Mouse (Mus musculus) spleen, postnatal 36 days (tissue): ENCODE data around the gene Rcbtb2.
A peak's percentile ranks its signal among the peaks of the same experiment; 100 is the strongest.

Experiments used
- DNase-seq, 2 experiments: peaks; one replicate each; pipeline ENCODE4 v3.0.0; 2022; ENCODE audit warnings: low spot score in 2 of 2, mixed read lengths in 1 of 2

Gene Rcbtb2

GRCm38 (mm10) chr14:73116938-73117337 lies 5.9 kb upstream of the Rcbtb2 start:
- peak; percentile 87 for DNase-seq

DNA sequence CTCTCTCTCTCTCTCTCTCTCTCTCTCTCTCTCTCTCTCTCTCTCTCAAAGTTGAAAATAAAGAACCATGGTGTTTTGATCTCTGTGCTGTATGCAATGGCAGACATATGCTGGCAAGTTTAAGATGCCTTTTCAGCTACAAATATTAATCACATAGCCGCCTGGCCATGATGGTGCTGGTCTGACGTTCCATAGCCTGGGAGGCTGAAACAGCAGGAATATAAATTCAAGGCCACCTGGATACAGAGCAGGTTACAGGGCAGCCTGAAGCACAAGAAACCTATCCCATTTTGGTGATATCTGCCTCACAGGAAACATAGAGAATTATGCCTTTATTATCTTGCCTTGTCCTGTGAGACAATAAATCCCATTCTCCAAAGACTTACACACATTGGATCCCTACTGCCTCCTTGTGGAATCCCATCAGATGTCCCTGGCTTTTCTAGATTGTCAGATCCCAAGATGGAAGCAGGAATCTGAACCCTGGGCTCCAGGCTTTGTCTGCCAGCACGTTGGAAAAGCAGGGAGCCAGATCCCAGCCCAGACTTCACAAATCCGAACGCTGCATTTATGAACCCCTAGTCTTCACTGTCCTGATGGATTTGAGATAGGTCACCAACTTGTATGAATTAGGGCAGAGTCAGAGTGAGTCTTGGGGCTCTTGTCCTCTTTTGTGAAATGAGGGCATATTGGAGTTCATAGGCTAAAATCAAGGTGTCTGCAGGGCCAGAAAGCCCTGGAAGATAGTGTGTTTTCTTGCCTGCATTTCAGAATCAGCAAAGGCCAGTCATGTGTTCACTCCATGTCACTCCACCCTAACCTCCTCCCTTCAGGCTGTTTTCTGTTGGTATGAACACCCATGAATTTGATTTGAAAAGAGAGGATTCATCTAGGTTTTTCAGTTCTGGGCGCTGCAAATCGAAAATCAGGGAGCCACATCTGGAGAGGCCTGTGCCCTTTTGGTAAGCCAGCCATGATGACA lies 5.1 kb upstream of the Rcbtb2 start:
- DNase-seq = no peak

DNA sequence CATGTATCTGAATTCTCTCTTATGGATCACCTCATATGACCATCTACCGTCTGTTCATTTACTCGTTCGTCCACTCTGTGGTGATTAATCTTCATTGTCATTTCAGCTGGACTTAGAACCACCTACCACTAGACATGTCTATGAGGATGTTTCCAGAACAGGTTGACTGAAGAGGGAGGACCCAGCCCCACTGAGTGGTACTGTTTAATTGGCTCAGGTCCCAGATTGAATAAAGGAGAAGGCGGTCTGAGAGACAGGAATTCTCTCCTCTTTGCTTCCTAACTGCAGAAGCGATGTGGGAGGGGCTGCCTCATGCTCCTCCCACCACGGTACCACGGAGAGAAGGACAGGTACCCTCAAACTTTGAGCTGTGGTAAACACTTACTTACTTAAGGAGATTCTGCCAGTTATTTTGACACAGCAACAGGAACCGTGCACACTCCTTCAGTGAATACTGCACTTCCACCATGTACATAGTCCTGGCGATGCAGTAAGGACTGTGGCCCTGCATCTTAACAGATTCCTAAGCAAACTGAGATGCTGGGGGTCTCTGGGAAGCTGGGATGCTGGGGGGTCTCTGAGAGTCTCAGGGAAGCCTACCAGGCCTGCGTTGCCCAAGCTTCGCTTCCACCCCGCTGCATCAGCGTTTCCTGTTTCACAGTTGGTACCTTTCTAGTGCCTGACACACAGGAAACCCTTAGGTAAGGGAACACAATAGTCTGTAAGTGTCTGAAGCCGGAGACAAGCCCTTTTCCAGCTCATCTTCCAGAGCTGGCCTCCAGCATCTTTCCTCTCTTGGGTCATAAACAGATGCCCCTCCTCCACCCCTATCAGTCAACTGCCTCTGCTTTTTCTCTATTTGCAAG lies 4.1 kb upstream of the Rcbtb2 start:
- DNase-seq = peak; percentile 58 to 65

DNA sequence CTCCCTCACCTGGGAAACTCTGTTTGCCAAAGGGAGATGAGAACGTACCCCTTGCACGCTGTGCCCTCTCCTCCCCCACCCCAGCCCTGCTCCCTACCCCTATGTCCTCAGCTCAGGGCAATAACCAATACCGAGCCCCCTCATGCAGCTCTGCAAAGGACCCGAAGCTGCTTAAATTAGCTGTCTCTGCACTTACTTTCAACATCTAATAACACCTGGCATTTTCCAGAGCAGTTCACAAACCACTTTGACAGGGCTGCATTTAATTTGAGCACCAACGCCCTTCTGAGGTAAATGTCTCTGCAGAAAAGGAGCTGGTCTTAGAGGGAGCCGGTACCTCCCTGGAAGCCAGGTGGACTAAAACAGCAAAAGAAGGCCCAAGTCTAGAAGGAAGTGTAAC lies 3.4 kb upstream of the Rcbtb2 start:
- peak; percentile 47 to 58 for DNase-seq

- DNase-seq = no peak
Observed at GRCm38 (mm10) chr14:73119966-73120365, 2.9 kb upstream of the Rcbtb2 start.

- DNase-seq = no peak
Observed at GRCm38 (mm10) chr14:73122211-73122922, 470 bp upstream of the Rcbtb2 start.

DNA sequence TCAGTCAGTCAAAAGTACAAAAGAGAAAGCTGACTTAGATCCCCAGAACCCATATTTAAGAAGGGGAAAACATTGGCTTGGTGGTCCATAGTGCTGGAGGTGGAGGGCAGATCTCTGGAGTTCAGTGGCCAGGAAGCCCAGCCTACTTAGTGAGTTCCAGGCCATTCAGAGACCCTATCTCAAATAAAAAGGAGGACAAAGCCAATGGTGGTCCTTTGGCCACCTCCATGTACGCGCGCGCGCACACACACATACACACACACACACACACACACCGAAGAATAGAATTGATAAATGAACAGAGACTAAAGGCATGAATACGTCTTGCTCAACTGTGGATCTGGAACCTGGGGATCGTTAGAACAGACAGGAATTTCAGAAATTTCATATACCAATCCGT lies 544 bp downstream of the Rcbtb2 start:
- no peak for DNase-seq

DNA sequence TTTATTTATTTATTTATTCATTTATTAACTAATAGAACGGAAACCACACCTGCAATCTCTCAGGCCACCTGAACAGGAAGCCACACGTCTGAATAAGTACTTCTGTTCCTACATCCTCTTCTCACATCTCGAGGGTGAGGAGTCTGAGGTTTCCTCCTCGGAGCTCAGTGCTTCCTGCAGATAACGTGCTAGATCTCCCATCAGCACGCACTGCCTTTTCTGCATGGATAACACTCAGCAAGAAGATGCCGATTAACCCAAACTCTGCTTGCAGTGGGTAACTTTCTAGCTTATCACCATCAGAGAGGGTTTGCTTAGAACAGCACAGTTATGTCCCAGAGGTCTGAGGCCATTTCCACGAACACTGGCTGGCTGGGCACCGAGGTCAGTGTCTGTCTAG lies 949 bp downstream of the Rcbtb2 start:
- DNase-seq = peak; percentile 68 to 69

DNA sequence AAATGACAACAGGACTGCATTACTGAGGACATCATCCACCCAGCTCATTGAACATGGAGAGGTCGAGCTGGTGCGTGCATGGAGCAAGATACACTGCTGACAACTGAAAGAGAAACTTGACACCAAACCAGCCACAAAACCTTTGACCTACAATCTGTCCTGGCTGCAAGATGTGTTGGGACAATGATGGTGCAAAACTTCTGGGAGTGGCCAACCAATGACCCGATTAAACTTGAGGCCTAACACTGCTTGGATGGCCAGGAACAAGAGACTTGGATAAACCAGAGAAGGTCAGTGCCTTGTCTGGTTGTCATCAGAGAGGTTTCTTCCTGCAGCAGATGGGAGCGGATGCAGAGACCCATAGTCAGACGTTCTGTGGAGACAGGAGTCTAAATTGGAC lies 7.7 kb downstream of the Rcbtb2 start:
- DNase-seq = no peak

- DNase-seq = no peak
Observed at GRCm38 (mm10) chr14:73131856-73132410, 9.1 kb downstream of the Rcbtb2 start.

GRCm38 (mm10) chr14:73132731-73133130 lies 9.9 kb downstream of the Rcbtb2 start:
- DNase-seq = no peak

GRCm38 (mm10) chr14:73137234-73137633 lies 14.4 kb downstream of the Rcbtb2 start:
- DNase-seq = no peak

- DNase-seq = no peak
Observed at GRCm38 (mm10) chr14:73138483-73138882, 15.6 kb downstream of the Rcbtb2 start.

GRCm38 (mm10) chr14:73139866-73140265 lies 17.0 kb downstream of the Rcbtb2 start:
- DNase-seq = no peak

GRCm38 (mm10) chr14:73141800-73142199 lies 19.0 kb downstream of the Rcbtb2 start:
- no peak for DNase-seq

GRCm38 (mm10) chr14:73142421-73142895 lies 19.6 kb downstream of the Rcbtb2 start:
- DNase-seq = no peak

GRCm38 (mm10) chr14:73142896-73143709 lies 20.3 kb downstream of the Rcbtb2 start:
- DNase-seq = peak; percentile 84 to 85

DNA sequence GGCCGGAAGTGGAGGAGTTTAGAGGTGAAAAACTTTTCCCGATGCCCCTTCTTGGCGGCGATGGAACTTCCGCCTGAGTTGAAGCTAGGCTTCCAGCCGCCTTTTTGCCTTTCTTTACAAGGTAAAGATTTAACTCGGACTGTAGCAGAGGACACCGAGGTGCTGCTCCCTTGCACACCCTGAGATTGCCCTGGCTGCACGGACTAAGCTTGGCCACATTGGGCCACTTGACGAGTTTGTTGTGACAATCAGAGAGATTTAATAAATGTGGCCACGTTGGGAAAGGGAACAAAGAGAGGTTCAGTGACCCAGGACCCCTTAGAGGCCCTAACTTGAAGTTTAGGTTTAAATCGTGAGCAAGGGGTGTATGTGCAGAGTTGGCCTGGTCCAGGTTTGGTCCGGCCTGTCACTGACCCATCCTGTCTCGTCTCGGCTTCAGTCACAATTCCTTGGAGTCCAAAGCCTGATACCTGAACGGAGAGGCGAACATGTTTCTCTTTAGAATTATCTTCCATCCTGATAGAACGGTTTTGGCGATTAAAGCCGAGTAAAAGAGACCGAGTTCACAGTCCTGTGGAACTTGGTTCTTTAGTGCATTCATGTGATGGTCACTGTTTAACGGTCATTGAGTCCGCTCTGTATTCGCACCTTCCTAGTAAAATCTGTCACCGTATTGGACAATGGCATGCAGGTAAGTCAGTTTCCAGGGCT lies 21.0 kb downstream of the Rcbtb2 start:
- no peak for DNase-seq

DNA sequence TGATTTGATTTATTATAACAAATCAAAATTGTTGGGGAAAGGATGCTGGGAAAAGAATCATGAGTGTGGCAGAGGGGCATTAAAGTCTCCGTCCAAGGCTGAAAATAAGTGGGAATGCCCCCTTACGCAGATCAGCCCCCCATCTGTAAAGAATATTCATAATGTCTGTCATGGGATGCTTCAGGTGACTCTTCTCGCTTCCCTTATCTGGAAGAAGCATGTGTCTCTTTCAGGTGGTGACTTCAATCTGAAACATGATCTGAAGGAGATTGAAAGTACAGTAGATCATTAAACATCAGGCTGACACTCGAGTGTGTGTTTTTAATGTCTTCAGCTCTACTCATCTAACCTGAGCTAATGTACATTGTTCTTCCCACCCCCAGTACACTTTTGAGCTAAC lies 22.7 kb downstream of the Rcbtb2 start:
- no peak for DNase-seq

DNA sequence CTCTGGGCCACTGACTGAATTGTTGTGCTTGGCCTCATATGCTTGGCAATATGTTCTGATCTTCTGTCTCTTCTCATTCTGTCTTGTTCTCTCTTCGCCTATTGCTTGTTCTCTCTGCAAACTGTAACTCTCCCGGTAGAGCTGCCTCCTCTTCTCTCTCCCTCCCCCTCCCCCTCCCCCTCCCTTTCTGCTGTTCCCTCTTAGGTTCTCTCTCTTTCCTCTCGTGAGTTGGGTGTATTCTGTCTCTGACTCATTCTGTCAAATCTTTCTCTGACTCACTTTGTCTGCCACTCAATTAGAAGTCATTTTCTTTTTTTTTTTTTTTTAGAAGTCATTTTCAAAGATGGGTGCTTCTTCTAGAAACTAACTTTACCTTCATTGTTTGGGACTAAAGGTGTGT lies 23.9 kb downstream of the Rcbtb2 start:
- DNase-seq = no peak
